Mouse (Mus musculus) monocyte, adult 2 months (primary cell): Measurements from ENCODE around the gene Gm21731.
"Not testable (repeated sequence)": the region's sequence is repeated elsewhere in the genome, so short reads cannot be mapped to it uniquely, and the experiment has no call there.

Experiments used
- DNase-seq, 2 experiments: peaks; one replicate each; pipeline ENCODE4 v3.0.0; 2022; ENCODE audit warnings: low spot score in 2 of 2, low read depth in 1 of 2

The Gm21731 gene

DNA sequence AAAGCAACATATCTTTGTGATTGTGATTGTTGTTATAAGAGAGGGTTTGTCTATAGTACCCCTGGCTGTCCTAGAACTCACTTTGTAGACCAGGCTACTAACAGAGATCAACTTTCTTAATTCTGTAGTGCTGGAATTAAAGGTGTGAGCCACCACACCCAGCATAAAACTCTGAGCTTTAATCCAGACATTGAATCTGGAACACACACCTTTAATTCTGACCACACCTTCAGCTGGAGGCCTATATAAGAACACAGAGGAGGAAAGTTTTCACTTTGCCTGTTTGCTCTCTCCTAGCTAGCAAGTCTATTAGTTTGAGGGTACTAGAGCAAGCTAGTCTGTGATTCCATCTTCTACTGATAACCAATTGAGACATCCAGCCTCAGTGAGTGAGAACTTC is at the start of gene Gm21731:
TSS of gene Gm21731 (plus strand) at position 301 of the 400 bp plus-strand sequence.
- not testable (repeated sequence) for DNase-seq

DNA sequence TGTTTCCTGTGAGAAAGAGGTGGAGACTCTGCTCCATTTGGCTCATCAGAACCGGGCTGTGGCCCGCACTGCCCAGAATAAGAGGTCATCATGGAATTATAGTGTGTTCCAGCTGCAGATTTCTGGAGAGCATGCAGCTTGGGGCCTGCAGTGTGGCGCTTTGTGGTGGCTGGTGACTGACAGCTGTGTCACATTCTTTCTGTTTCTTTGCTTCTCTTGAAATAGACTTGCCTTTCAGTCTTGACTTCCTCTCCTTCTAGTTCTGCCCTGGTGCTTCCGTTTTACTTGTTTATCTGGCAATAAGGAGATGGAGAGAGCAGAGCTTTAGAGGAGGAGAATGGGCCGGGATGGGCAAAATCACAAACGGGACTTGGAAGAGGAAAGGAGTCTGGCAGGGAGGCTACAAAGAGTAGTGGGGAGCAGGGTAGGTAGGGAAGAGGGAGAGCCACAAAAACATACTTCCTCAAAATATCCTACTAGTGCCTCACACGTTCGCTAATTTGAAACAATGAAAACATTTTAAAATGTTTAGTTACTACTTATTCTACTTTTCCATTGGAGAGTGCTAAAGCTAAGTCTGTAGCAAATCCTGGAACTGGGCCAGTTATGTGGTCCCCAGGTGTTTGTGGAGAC is 42.6 kb upstream of the Gm21731 start:
- DNase-seq: not testable (repeated sequence)

DNA sequence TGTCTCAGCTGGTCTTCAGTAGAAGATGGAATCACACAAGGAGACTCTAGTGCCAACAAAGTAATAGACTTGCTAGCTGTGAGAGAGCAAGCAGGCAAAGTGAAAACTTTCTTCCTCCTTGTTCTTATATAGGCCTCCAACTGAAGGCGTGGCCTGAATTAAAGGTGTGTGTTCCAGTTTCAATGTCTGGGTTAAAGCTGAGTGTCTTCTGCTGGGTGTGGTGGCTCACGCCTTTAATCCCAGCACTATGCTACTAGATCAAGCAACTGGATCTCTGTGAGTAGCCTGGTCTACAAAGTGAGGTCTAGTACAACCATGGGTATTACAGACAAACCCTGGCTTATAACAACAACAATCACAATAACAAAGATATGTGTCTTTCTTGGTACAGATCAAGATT is 23.1 kb upstream of the Gm21731 start, which contains the start of gene Gm21762:
TSS of gene Gm21762 (minus strand) at position 101 of the 400 bp plus-strand sequence.
- DNase-seq: not testable (repeated sequence)

DNA sequence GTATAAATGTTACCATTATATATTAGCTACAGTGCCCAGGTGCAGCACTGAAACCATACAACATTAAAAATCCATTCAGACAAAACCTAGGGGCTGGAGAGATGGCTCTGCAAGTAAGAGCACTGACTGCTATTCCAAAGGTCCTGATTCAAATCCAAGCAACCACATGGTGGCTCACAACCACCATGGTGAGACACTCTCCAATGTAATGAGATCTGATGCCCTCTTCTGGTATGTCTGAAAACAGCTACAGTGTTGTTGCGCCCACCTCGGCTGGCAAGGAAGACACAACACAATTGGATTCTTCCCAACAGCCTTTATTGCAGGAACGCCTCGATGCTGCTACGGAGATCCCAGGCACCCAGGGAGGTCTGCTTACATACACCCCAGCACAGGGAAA is 18.0 kb upstream of the Gm21731 start:
- DNase-seq: not testable (repeated sequence)

DNA sequence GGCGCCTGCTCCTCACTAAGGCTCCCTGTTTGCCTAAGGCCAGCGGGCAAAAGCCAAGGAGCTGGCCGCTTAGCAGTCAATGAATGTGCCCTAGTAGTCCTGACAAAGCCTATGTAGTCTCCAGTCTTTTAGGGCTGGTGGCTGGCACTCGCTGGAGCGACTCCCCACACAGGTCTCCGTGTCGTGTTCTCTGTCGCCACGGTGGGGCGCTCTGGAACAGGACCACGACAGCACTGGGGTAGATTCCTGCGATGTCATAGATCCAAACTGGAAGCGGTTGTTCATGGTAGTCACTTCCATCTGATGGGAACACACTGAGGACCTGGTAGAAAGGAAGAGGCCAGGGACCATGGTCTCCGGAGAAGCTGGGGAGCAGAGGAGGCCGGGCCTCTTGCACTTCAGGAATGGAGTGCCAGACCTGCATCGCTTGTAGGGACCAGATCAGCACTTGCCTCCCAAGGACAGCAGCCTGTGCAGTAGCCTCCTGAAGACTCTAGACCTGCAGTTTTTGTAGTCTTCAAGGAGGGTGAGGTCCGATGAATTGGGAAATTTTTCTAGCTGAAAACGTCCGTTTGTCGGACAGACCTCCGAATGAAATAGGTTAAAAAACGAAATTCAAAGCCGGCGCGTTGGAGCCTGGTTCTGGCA is 15.8 kb upstream of the Gm21731 start:
- DNase-seq: not testable (repeated sequence)

DNA sequence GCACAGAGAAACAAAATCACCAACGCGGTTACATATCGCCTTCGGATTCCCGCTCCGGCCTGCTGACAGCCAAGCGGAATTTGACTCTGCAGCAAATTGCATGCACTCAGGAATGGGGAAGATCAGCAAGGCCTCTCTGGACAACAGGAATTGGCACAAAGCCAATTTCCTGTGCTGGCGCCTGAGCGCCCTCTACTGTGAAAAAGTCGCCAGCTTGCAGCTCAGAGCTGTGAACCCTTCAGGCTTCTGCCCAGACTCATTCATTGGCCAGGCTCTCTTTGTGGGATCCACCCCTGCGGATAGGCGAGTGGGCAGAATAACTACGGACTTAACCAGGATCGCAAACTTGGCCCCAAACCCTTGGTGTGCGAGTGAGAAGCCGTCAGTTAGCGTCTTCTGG is 7.1 kb upstream of the Gm21731 start:
- DNase-seq: not testable (repeated sequence)

DNA sequence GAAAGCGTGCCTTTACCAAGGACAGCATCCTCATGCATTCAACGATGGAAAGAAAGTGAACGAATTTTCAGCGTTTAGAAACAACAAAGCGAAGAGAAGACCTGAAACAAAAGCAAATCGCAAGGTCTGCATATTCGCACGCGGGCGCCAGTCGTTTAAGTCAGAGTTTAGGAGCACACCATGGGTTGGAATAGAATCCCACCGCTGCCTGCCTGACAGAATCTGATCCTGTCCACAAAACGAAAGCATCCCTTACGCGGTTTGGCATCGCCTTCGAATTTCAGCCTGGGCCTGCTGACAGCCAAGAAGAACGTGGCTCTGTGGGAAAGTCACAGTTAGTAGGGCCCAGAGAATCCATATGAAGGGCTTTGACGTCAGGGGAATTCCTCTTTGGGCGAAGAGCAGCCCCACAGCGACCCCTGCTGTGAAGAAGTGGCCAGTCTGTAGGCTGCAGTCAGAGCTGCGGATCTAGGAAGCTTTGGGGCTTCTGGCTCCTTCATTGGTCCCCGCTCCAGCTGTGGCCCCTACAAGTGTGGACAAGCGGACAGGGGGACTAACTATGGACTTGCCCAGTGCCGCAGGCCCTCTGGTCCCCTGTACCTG is 6.4 kb upstream of the Gm21731 start:
- DNase-seq: not testable (repeated sequence)

DNA sequence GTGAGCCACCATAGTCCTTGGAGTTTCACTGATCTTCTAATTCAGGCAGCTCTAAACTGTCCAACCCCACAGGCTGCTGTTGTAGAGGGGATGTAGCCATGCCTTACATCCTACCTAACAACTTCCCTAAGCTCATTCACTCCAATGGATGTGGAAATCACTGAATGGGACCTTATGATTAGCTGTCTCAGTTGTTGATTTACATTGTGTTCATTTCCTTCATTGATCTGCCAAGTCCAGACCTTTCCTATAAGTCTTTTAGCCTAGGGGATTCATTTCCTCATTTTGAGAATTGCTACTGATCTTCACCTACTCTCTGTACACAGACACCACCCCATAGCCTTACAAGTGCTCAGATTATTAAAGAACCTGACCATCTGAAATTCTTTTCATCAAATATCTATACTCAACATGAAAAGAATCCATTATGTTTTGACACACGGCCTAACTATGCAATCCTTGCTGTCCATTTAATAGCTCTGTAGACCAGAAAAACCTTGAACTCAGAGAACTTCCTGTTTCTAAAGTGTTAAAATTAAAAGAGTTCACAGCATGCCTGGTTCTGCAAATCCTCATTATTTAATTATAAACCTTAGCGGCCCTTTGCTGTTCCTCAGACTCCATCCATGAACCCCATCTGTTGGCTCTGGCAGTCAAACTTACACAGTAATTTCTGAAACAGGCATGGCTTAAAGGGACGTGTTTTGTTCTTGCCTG is 12.5 kb downstream of the Gm21731 start:
- not testable (repeated sequence) for DNase-seq

DNA sequence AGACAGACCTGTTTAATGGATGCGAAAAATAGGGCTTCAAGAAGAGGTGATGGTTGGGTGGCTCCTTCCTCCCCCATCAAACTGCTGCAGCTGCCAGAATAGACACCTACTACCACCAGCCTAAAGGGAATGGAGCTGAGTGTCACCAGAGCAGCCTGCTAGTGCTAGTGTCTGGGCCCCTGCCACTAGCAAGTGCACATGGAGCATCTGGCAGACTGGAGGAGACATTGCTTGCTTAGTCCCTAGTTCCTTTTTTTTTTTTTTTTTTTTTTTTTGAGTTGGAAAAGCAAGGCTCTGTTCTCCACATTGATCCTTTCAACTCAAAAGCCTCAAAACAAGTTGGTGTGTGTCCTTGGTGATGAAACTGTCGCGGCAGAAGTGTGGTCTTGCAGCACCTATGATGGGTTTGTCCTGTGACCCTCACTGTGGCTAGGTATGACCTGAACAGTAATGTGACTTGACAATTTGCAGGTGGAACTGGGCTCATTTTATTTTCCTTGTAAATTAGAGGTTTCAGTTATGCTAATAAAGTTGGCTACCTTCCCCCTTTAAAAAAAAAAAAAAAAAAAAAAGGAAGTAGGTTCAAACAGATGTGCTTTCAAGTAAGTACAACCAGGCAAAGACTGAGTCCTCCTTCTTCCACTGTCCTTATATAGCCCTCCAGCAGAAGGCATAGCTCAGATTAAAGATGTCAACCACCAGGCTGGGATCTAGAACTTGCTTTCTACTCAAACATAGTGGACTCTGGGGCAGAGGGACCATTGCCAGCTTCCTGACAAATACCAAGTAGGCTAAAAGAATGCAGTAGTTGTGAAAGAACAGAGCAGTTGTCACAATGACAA is 20.1 kb downstream of the Gm21731 start:
- DNase-seq: not testable (repeated sequence)

DNA sequence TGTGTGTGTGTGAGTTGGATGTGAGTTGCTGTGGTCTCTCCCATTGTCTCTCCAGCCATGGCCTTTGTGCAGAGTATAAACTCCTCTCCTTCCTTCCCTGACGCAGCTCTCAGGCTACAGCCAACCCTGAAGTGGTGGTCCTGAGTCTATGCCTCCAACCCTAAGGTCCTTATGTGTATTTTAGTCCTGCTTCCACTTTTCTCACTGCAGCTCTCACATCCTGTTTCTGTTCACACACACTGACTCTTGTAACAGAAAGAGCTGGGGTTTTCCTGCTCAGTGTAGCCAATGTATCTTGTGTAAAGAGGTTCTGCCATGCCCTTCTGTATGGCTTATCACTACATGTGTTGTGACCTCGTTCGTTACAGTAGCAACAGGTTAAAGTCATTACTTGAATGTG is 20.8 kb downstream of the Gm21731 start:
- DNase-seq: peak; percentile 4 to 8

DNA sequence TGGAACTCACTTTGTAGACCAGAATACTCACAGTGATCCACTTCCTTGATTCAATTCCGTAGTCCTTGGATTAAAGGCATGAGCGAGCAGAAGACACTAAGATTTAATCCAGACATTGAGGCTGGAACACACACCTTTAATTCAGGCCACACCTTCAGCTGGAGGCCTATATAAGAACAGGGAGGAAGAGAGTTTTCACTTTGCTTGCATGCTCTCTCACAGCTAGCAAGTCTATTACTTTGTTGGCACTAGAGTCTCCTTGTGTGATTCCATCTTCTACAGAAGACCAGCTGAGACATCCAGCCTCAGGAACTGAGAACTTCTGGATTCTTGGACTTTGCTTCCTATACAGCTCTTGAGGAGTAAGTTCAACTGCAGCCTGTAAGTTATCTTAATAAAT is 24.0 kb downstream of the Gm21731 start, which contains the start of gene AF067061:
TSS of gene AF067061 (plus strand) at position 245 of the 400 bp plus-strand sequence.
- DNase-seq: not testable (repeated sequence)

DNA sequence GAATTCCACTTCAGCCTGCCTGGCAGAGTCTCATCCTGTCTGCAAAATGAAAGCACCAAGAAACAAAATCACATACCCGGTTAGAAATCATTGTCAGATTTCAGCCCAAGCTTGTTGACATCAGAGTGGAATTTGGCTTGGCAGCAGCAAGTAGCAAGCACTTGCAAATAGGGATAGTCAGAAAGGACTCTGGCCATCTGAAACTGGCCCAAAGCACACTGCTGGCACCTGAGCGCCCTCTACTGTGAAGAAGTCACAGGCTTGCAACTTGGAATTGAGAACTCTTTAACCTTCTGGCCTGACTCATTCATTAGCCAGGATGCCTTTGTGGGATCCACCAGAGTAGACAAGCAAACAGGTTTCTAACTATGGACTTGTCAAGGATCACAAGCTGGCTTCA is 38.9 kb downstream of the Gm21731 start:
- not testable (repeated sequence) for DNase-seq

DNA sequence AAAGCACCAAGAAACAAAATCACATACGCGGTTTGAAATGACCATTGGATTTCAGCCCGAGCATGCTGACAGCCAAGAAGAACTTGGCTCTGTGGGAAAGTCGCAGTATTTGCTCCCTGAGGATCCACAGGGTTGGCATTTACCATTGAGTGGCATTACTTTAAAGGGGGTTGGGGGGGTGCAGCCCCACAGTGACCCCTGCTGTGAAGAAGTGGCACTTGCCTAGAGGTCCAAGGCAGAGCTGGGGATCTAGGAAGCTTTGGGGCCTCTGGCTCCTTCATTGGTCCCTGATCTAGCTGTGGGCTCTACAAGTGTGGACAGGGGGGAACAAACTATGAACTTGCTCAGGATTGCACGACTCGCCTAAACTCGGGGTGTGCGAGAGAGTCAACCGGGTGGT is 39.9 kb downstream of the Gm21731 start:
- no peak for DNase-seq
